Mouse (Mus musculus) adrenal gland, postnatal 14 days (tissue): ENCODE data around the gene Otop3. TPM values are rescaled to one million over a fixed set of nuclear protein-coding genes. Genes with fewer than 3 reads are reported as not detected.

ENCODE experiments used
- DNase-seq: peaks from one replicate; pipeline ENCODE4 v3.0.0; 2021; ENCODE audit warnings: mixed read lengths
- total RNA-seq: library from RNA; stranded (reverse); gene quantifications from 2 replicates; pipeline ENCODE4 v1.2.3, GENCODE M21; 2021

The Otop3 gene
- total RNA-seq, 1 experiment from 2014 or later, result not detected

GRCm38 (mm10) chr11:115393721-115394325 lies 59.3 kb downstream of the Otop3 start:
- DNase-seq, result peak; percentile 62

Other genes starting within 250 kb of the Otop3 start
- 1.9 and 3.3 TPM in 2 replicates for gene Rab37, start 243.3 kb upstream of the Otop3 start, total RNA-seq
- 0.52 and 1.4 TPM in 2 replicates for gene Cd300lf, start 200.7 kb upstream of the Otop3 start, total RNA-seq
- gene Slc9a3r1, start 171.4 kb upstream of the Otop3 start, total RNA-seq, result 23.0 and 24.3 TPM in 2 replicates
- gene Tmem104, start 147.2 kb upstream of the Otop3 start, total RNA-seq, result 9.0 and 15.7 TPM in 2 replicates
- gene Nat9, start 146.9 kb upstream of the Otop3 start, total RNA-seq, result 26.4 and 30.6 TPM in 2 replicates
- gene Grin2c, start 67.5 kb upstream of the Otop3 start, total RNA-seq, result 0.90 and 0.96 TPM in 2 replicates
- 592 and 605 TPM in 2 replicates for gene Fdxr, start 57.7 kb upstream of the Otop3 start, total RNA-seq
- 18.4 and 21.2 TPM in 2 replicates for gene Fads6, start 37.1 kb upstream of the Otop3 start, total RNA-seq
- not detected in 2 replicates for gene Otop2, start 27.6 kb upstream of the Otop3 start, total RNA-seq
- gene Ush1g, start 12.7 kb upstream of the Otop3 start, total RNA-seq, result 0.33 and 0.38 TPM in 2 replicates
- gene Hid1, start 33.0 kb downstream of the Otop3 start, total RNA-seq, result 20.3 and 27.4 TPM in 2 replicates
- 61.5 and 66.2 TPM in 2 replicates for gene Cdr2l, start 47.2 kb downstream of the Otop3 start, total RNA-seq
- gene Mrpl58, start 69.0 kb downstream of the Otop3 start, total RNA-seq, result 136 and 146 TPM in 2 replicates
- 857 and 919 TPM in 2 replicates for gene Atp5h, start 85.2 kb downstream of the Otop3 start, total RNA-seq
- 39.1 and 45.2 TPM in 2 replicates for gene Kctd2, start 85.4 kb downstream of the Otop3 start, total RNA-seq
- gene Trim80, start 105.8 kb downstream of the Otop3 start, total RNA-seq, result not detected in 2 replicates
- gene Slc16a5, start 127.7 kb downstream of the Otop3 start, total RNA-seq, result 1.2 and 1.3 TPM in 2 replicates
- gene Armc7, start 140.9 kb downstream of the Otop3 start, total RNA-seq, result 6.9 and 9.1 TPM in 2 replicates
- 73.8 and 89.8 TPM in 2 replicates for gene Nt5c, start 157.1 kb downstream of the Otop3 start, total RNA-seq
- 99.8 and 101 TPM in 2 replicates for gene Jpt1, start 179.7 kb downstream of the Otop3 start, total RNA-seq
- 262 and 272 TPM in 2 replicates for gene Sumo2, start 201.5 kb downstream of the Otop3 start, total RNA-seq
- gene Nup85, start 229.7 kb downstream of the Otop3 start, total RNA-seq, result 40.7 and 52.8 TPM in 2 replicates